Mouse (Mus musculus) forebrain, embryonic 15.5 days (tissue): Measurements from ENCODE around the gene Sh3gl2. TPM values are rescaled to one million over a fixed set of nuclear protein-coding genes. Genes with fewer than 3 reads are reported as not detected.

Source experiments
- ATAC-seq: fragments of 200-750 bp; cut with Nextera tagmentation; replicated peaks from 2 replicates; pipeline ENCODE4 v1.8.0; 2017; ENCODE audit warnings: mild to moderate bottlenecking, moderate TSS enrichment, moderate library complexity
- H3K27ac ChIP-seq: fragments of 300-500 bp; sonication (generic); replicated peaks from 2 replicates; pipeline ENCODE4 v1.5.1; 2015; ENCODE audit warnings: mild to moderate bottlenecking, inconsistent platforms
- H3K27me3 ChIP-seq: fragments of 300-500 bp; sonication (generic); 2 replicates; pipeline ENCODE4 v1.6.1; 2015; ENCODE audit warnings: inconsistent platforms
- H3K36me3 ChIP-seq: fragments of 300-500 bp; sonication (generic); 2 replicates; pipeline ENCODE4 v1.6.1; 2015; ENCODE audit warnings: mild to moderate bottlenecking, inconsistent platforms
- H3K4me1 ChIP-seq: fragments of 300-500 bp; sonication (generic); 2 replicates; pipeline ENCODE4 v1.6.1; 2015; ENCODE audit warnings: inconsistent platforms
- H3K4me2 ChIP-seq: fragments of 300-500 bp; sonication (generic); replicated peaks from 2 replicates; pipeline ENCODE4 v1.6.1; 2015; ENCODE audit warnings: mild to moderate bottlenecking, inconsistent platforms
- H3K4me3 ChIP-seq: fragments of 300-500 bp; sonication (generic); 2 replicates; pipeline ENCODE4 v1.5.1; 2015; ENCODE audit warnings: mild to moderate bottlenecking, inconsistent platforms
- H3K9ac ChIP-seq: fragments of 300-500 bp; sonication (generic); replicated peaks from 2 replicates; pipeline ENCODE4 v1.6.1; 2015; ENCODE audit warnings: mild to moderate bottlenecking, inconsistent platforms
- H3K9me3 ChIP-seq: fragments of 300-500 bp; sonication (generic); 2 replicates; pipeline ENCODE4 v1.6.1; 2016; ENCODE audit warnings: inconsistent platforms
- WGBS: fragments of 180-500 bp; shearing (Covaris S2); methylation state at CpG from one replicate; pipeline ENCODE4 v1.1.7; 2015; ENCODE audit warnings: mixed read lengths; 5-methylcytosine and 5-hydroxymethylcytosine counted together
- polyA plus RNA-seq: library from polyadenylated mRNA; unstranded; fragments of >200 nt; fragmentation: Nextera tagmentation; extraction: Ambion mirVana; gene quantifications from 2 replicates; pipeline ENCODE4 v1.2.1, GENCODE M21; 2015

Sh3gl2 gene
- polyA plus RNA-seq, 1 experiment from 2014 or later = 74.3 TPM

DNA sequence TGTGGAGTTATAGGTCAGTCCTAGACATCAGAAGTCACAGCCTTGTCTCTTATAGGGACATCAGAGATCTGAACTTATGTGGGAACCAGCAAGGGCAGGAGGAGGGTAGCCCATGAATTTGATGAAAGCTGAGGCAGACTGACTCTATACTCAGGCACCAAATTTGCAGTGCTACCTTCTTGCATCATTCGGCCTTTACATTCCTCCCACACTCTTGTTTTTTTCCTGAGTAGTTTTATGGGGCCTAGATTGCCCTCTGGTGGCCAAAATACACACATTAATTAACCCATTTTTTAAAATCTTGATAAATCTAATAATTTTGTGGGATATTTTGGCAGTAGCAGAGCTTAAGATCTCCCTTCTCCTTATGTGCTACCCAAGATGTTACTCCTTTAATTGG, 186.9 kb downstream of the Sh3gl2 start:
- Histone ChIP-seq H3K4me1 (no peaks in the 10 kb centered on the region), H3K9me3 (no peaks in the 10 kb centered on the region), H3K36me3 (no peaks in the 10 kb centered on the region), H3K4me2 (no peak overlapping the region), H3K4me3 (no peak overlapping the region), H3K27ac (no peak overlapping the region), H3K9ac (no peak overlapping the region), H3K27me3 (no peaks in the 10 kb centered on the region)
- WGBS = 43% methylated on average over 1 of the region's 1 CpGs
- ATAC-seq = peak; percentile 68

- H3K9me3 ChIP-seq = no peaks in the 10 kb centered on the region
- H3K27ac ChIP-seq = no peak overlapping the region
- WGBS = 57% methylated on average over 8 of the region's 8 CpGs
- no peak overlapping the region for H3K4me3 ChIP-seq
- no peak overlapping the region for H3K4me2 ChIP-seq
- H3K4me1 ChIP-seq = no peaks in the 10 kb centered on the region
- no peaks in the 10 kb centered on the region for H3K27me3 ChIP-seq
- ATAC-seq = no peak
- H3K36me3 ChIP-seq = no peaks in the 10 kb centered on the region
- no peak overlapping the region for H3K9ac ChIP-seq
Observed at GRCm38 (mm10) chr4:85398765-85399164, 193.8 kb downstream of the Sh3gl2 start.

DNA sequence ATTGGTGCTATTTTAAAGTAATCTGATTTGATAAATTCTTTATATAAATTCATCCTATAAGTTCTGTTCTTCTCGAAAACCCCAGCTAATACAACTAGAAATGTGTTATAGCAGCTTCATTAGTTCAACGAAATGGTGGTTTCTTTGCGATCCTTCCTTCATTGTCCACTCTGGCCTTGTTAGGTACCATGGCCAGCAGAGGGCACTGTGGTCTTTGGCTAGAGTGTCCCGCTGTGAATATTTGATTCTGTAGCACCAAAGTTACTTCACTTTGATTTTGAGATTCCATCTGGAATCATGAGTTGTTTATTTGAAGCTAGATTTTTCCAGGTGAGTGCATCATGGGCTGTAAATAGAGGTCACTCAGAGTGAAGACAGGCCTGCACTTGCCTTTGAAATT, 197.9 kb downstream of the Sh3gl2 start:
- no peaks in the 10 kb centered on the region for H3K27me3 ChIP-seq
- 46% methylated on average over 4 of the region's 4 CpGs for WGBS
- no peak overlapping the region for H3K9ac ChIP-seq
- no peaks in the 10 kb centered on the region for H3K36me3 ChIP-seq
- no peak for ATAC-seq
- no peak overlapping the region for H3K27ac ChIP-seq
- H3K4me3 ChIP-seq = no peak overlapping the region
- H3K9me3 ChIP-seq = no peaks in the 10 kb centered on the region
- H3K4me1 ChIP-seq = no peaks in the 10 kb centered on the region
- no peak overlapping the region for H3K4me2 ChIP-seq

- H3K9me3 ChIP-seq = no peaks in the 10 kb centered on the region
- H3K4me1 ChIP-seq = no peaks in the 10 kb centered on the region
- H3K27ac ChIP-seq = no peak overlapping the region
- H3K36me3 ChIP-seq = no peaks in the 10 kb centered on the region
- WGBS = 44% methylated on average over 10 of the region's 10 CpGs
- H3K9ac ChIP-seq = no peak overlapping the region
- H3K27me3 ChIP-seq = no peaks in the 10 kb centered on the region
- ATAC-seq = peak; percentile 59
- H3K4me2 ChIP-seq = no peak overlapping the region
- H3K4me3 ChIP-seq = no peak overlapping the region
Observed at GRCm38 (mm10) chr4:85404424-85405194, 199.7 kb downstream of the Sh3gl2 start.

- 69% methylated on average over 7 of the region's 7 CpGs for WGBS
- Histone ChIP-seq H3K27ac (no peak overlapping the region), H3K4me2 (no peak overlapping the region), H3K27me3 (no peaks in the 10 kb centered on the region), H3K9me3 (no peaks in the 10 kb centered on the region), H3K36me3 (no peaks in the 10 kb centered on the region), H3K9ac (no peak overlapping the region), H3K4me3 (no peak overlapping the region), H3K4me1 (no peaks in the 10 kb centered on the region)
- ATAC-seq = peak; percentile 25; the same call in 1 of the 2 replicates
Observed at GRCm38 (mm10) chr4:85405276-85405675, 200.3 kb downstream of the Sh3gl2 start.

GRCm38 (mm10) chr4:85416466-85416865, 211.5 kb downstream of the Sh3gl2 start:
- ATAC-seq = no peak
- H3K27me3 ChIP-seq = no peaks in the 10 kb centered on the region
- H3K9ac ChIP-seq = no peak overlapping the region
- H3K4me3 ChIP-seq = no peak overlapping the region
- H3K9me3 ChIP-seq = no peaks in the 10 kb centered on the region
- 97% methylated on average over 3 of the region's 3 CpGs for WGBS
- no peaks in the 10 kb centered on the region for H3K4me1 ChIP-seq
- no peak overlapping the region for H3K27ac ChIP-seq
- H3K4me2 ChIP-seq = no peak overlapping the region
- no peaks in the 10 kb centered on the region for H3K36me3 ChIP-seq

- H3K9me3 ChIP-seq = no peaks in the 10 kb centered on the region
- ATAC-seq = no peak
- H3K36me3 ChIP-seq = no peaks in the 10 kb centered on the region
- no peaks in the 10 kb centered on the region for H3K27me3 ChIP-seq
- H3K4me3 ChIP-seq = no peak overlapping the region
- H3K27ac ChIP-seq = no peak overlapping the region
- no peak overlapping the region for H3K9ac ChIP-seq
- WGBS = 83% methylated on average over 6 of the region's 6 CpGs
- no peak overlapping the region for H3K4me2 ChIP-seq
- no peaks in the 10 kb centered on the region for H3K4me1 ChIP-seq
Observed at GRCm38 (mm10) chr4:85420429-85420828, 215.5 kb downstream of the Sh3gl2 start.

DNA sequence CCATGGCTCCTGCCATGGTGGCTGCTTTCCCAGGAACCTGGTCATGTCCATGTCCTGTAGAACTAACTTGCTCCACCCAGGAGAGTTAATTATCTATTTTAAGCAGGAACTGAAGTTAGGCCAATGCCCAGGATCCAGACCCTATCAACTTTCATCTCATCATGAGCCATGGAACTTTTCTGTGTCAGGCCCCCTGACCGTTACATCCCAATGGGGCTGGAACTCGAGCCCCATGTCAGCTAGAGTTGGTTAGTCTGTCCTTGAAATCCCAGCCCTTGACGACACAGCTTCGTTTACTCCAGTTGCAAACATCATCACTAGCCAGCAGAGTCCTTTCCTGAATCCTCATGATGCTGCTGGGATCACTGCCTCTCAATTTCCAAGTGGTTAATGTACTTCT, 221.3 kb downstream of the Sh3gl2 start:
- Histone ChIP-seq H3K27me3 (no peaks in the 10 kb centered on the region), H3K4me1 (no peaks in the 10 kb centered on the region), H3K36me3 (no peaks in the 10 kb centered on the region), H3K9ac (no peak overlapping the region), H3K4me3 (no peak overlapping the region), H3K9me3 (no peaks in the 10 kb centered on the region), H3K4me2 (no peak overlapping the region), H3K27ac (no peak overlapping the region)
- ATAC-seq = no peak
- WGBS = 91% methylated on average over 4 of the region's 4 CpGs

- no peaks in the 10 kb centered on the region for H3K4me1 ChIP-seq
- H3K4me3 ChIP-seq = no peak overlapping the region
- WGBS = 92% methylated on average over 4 of the region's 4 CpGs
- no peak overlapping the region for H3K27ac ChIP-seq
- H3K9ac ChIP-seq = no peak overlapping the region
- H3K27me3 ChIP-seq = no peaks in the 10 kb centered on the region
- H3K36me3 ChIP-seq = no peaks in the 10 kb centered on the region
- ATAC-seq = no peak
- H3K4me2 ChIP-seq = no peak overlapping the region
- no peaks in the 10 kb centered on the region for H3K9me3 ChIP-seq
Observed at GRCm38 (mm10) chr4:85432786-85433185, 227.9 kb downstream of the Sh3gl2 start.

GRCm38 (mm10) chr4:85434734-85435133, 229.8 kb downstream of the Sh3gl2 start:
- H3K27me3 ChIP-seq = no peaks in the 10 kb centered on the region
- ATAC-seq = no peak
- no peak overlapping the region for H3K27ac ChIP-seq
- H3K9me3 ChIP-seq = no peaks in the 10 kb centered on the region
- H3K4me2 ChIP-seq = no peak overlapping the region
- H3K9ac ChIP-seq = no peak overlapping the region
- H3K36me3 ChIP-seq = no peaks in the 10 kb centered on the region
- H3K4me3 ChIP-seq = no peak overlapping the region
- 66% methylated on average over 8 of the region's 8 CpGs for WGBS
- H3K4me1 ChIP-seq = peaks cover 5% of the 10 kb centered on the region

DNA sequence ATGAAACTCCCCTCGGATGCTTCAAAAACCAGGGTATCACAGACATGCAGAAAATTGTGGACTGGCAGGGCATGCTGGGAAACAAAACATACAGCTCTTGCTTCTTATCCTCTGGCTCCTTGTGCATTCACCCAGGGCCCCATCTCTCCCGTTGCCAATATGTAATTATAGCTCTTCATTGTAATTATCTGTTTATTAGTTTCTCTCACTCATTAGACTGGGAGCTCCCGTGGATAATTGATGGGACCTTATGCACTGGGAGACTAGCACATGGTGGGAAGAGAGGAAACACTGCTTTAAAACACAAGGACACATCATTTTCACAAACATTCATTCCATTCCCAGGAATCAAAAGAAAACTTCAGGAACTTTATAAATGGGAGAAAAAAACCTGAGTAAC, 233.9 kb downstream of the Sh3gl2 start:
- Histone ChIP-seq H3K27ac (no peak overlapping the region), H3K4me3 (no peak overlapping the region), H3K9ac (no peak overlapping the region), H3K9me3 (no peaks in the 10 kb centered on the region), H3K27me3 (no peaks in the 10 kb centered on the region), H3K4me1 (peaks cover 5% of the 10 kb centered on the region), H3K4me2 (no peak overlapping the region), H3K36me3 (no peaks in the 10 kb centered on the region)
- WGBS = 27% methylated on average over 3 of the region's 3 CpGs
- no peak; the same call in 1 of the 2 replicates for ATAC-seq

DNA sequence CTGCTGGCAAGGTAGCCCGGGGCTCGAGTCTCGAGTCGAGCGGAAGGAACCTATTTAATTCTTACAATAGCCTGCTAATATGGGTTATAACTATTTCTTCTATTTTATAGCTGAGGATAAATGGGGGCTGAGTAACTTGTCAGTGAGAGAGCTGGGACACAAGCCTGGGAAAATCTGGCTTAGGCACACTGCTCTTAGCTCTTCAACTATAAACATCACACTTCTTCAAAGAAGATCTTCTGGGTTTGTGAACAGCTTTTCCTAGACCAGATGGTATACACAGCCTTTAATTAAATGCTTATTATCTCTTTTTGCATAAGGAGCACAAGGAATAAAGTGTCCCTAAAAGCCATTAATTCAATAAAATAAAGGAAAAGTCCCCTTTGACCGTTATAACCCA, 278.7 kb downstream of the Sh3gl2 start:
- no peak overlapping the region for H3K4me2 ChIP-seq
- no peak overlapping the region for H3K4me3 ChIP-seq
- H3K27me3 ChIP-seq = no peaks in the 10 kb centered on the region
- H3K36me3 ChIP-seq = no peaks in the 10 kb centered on the region
- no peak overlapping the region for H3K9ac ChIP-seq
- no peaks in the 10 kb centered on the region for H3K9me3 ChIP-seq
- H3K27ac ChIP-seq = no peak overlapping the region
- 81% methylated on average over 6 of the region's 6 CpGs for WGBS
- peaks cover 17% of the 10 kb centered on the region for H3K4me1 ChIP-seq
- peak; percentile 72; the same call in 1 of the 2 replicates for ATAC-seq
